Mouse (Mus musculus): Measurements from ENCODE around the gene Ms4a13.

- TF ChIP-seq POLR2A (IDR thresholded peaks at IDR 0.05; ENCODE audit: insufficient read depth, low read depth, low read length) = no peak
- no peak for TF ChIP-seq CTCF (IDR thresholded peaks at IDR 0.05)
- TF ChIP-seq EP300 (IDR thresholded peaks at IDR 0.05; ENCODE audit: insufficient read depth, low read depth, low read length) = no peak
Observed at GRCm38 (mm10) chr19:11196546-11196945, at the start of gene Ms4a13.

All from heart, adult 2 months (tissue).